Mouse (Mus musculus): Measurements from ENCODE around the gene Abcc6.

DNA sequence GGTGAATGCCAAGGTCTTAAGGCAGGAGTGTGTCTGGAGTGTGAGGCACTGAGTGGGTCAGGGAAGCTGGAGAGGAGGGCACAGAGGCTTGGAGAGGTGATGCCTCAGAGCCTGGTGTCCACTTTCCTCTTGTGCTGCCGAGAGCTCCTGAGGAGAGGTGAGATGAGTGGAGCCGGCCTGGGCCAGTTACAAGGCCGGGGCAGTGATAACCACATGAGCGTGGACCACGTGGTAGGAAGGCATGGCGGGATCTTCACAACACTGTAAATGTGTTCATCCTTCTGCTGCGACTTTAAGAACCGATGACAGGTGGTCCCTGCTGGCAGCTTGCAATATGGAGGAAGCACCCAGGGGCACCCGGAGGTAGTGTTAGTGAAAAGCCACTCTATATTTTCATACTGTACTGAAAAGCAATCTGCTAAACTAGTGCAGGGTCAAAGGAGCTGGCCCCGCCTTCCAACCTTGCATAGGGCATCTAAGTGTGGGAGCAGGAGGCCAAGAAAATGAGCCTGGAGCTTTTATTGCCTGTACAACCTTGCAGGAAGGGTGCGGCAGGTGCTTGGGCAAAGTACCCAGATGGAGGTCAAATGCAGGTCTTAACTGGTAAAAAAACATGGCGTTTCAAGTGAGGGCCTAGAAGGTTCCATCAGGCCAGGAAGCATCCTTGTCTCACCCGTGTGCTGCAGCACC is 17.9 kb upstream of the Abcc6 start:
- TF ChIP-seq CTCF (IDR thresholded peaks at IDR 0.05; ENCODE audit: low read depth, low read length) (no peak), EP300 (IDR thresholded peaks at IDR 0.05; ENCODE audit: insufficient read depth, low read depth, low read length) (no peak)
